Mouse (Mus musculus): ENCODE results near the gene Wdr60.

GRCm38 (mm10) chr12:116231612-116232011, 31.2 kb downstream of the Wdr60 start:
- no peak for TF ChIP-seq POLR2A (IDR thresholded peaks at IDR 0.05; ENCODE audit: insufficient read length, low read depth)
- TF ChIP-seq TCF3 (IDR thresholded peaks at IDR 0.05; ENCODE audit: insufficient read length, low read depth) = no peak
- no peak for TF ChIP-seq MYOG (IDR thresholded peaks at IDR 0.05; ENCODE audit: control insufficient read depth in 1 of 3, insufficient read depth in 1 of 3, insufficient read length in 2 of 3, low read depth in 2 of 3)
- TF ChIP-seq USF1 (IDR thresholded peaks at IDR 0.05; ENCODE audit: low read depth) = no peak
- no peak for TF ChIP-seq MYOD1 (IDR thresholded peaks at IDR 0.05; ENCODE audit: control insufficient read depth in 1 of 3, insufficient read length in 2 of 3, low read depth in 2 of 3)
